Mouse (Mus musculus): ENCODE measurements around the gene Alk.

DNA sequence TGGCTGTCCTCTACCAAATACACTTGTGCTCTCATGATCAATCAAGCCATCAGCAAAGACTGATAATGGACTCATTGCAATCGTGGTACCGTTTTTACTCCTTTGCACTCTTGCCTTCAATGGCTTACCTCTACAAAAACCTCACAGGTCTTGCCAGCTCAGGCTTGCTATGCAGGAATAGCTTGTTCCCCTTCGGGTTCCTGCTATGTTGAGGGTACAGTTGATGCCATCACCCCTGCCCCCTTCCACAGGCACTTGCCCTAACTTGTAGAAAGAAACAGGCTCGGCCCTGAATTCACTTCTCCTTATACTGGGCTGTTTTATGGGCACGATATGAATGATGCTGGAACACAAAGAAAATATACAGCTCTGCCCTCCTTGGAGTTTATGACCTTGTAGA lies 41.7 kb upstream of the Alk start:
- no peak for TF ChIP-seq CTCF (IDR thresholded peaks at IDR 0.05; ENCODE audit: low read depth)
- no peak for TF ChIP-seq EP300 (IDR thresholded peaks at IDR 0.05; ENCODE audit: low read depth)

Measured in liver, embryonic 14.5 days (tissue).